Mouse (Mus musculus) thymus, adult 2 months (tissue): Measurements from ENCODE around the gene Foxk1.

Experiments used
- CTCF ChIP-seq: fragments of 200-500 bp; IDR thresholded peaks from 2 replicates; pipeline ENCODE4 v1.5.1; 2012; ENCODE audit warnings: mild to moderate bottlenecking, control low read depth, low read length, moderate library complexity, borderline replicate concordance; ENCODE audit not compliant: control insufficient read depth, poor library complexity, insufficient read depth; ENCODE audit errors: extremely low read depth
- POLR2A ChIP-seq: fragments of 200-500 bp; IDR thresholded peaks from 2 replicates; pipeline ENCODE4 v1.6.1; 2012; ENCODE audit warnings: mild to moderate bottlenecking, low read length, control low read depth, moderate library complexity; ENCODE audit not compliant: control insufficient read depth, poor library complexity, insufficient read depth; ENCODE audit errors: extremely low read depth

DNA sequence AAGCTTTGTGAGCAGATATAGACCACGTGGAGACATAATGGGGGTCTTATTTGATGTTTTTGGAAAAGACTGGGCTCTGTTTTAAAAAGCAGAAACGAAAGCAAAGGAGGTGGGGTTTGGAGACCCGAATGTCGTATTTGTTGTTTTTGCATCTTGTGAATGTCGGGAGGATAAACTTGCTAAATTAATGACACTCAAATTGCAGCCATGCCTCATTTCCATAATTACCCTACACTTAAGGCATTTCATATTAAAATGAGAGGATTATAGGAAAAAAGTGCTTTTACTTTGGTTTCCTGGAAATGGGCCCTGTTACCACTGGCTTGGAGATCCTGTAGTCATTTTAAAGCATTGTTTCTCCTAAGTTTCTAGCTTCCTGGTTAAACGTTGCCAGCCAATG, 7.9 kb downstream of the Foxk1 start:
- TF ChIP-seq CTCF (no peak), POLR2A (no peak)
